Mouse (Mus musculus) bone marrow macrophage, adult 2 months (primary cell): ENCODE results near the gene Slc5a2.

ENCODE experiments used
- CTCF ChIP-seq: IDR thresholded peaks from 2 replicates; pipeline ENCODE4 v1.5.1; 2012; ENCODE audit warnings: low read depth, mild to moderate bottlenecking, low read length, moderate library complexity
- POLR2A ChIP-seq: IDR thresholded peaks from 2 replicates; pipeline ENCODE4 v1.6.1; 2012; ENCODE audit warnings: mild to moderate bottlenecking, low read depth, low read length, borderline replicate concordance

GRCm38 (mm10) chr7:128309776-128310175 is 44.3 kb downstream of the Slc5a2 start:
- TF ChIP-seq CTCF = no peak
- TF ChIP-seq POLR2A = no peak
